Mouse (Mus musculus) stomach, postnatal 0 days (tissue): ENCODE measurements around the gene Sfxn5. TPM values are rescaled to one million over a fixed set of nuclear protein-coding genes. Genes with fewer than 3 reads are reported as not detected.

ENCODE experiments used
- ATAC-seq: fragments of 200-750 bp; cut with Nextera tagmentation; 2 replicates; pipeline ENCODE4 v1.8.0; 2017; ENCODE audit not compliant: low FRiP score, low TSS enrichment
- DNase-seq: peaks from one replicate; pipeline ENCODE4 v3.0.0-alpha.2; 2016; ENCODE audit warnings: low spot score
- H3K27ac ChIP-seq: fragments of 300-500 bp; sonication (generic); replicated peaks from 2 replicates; pipeline ENCODE4 v1.5.1; 2014; ENCODE audit warnings: mild to moderate bottlenecking, control low read depth
- H3K27me3 ChIP-seq: fragments of 300-500 bp; sonication (generic); 2 replicates; pipeline ENCODE4 v1.6.1; 2014; ENCODE audit warnings: low read length; ENCODE audit not compliant: control insufficient read depth, insufficient read depth
- H3K36me3 ChIP-seq: fragments of 300-500 bp; sonication (generic); 2 replicates; pipeline ENCODE4 v1.6.1; 2014; ENCODE audit warnings: low read length, mixed read lengths; ENCODE audit not compliant: control insufficient read depth, insufficient read depth
- H3K4me1 ChIP-seq: fragments of 300-500 bp; sonication (generic); replicated peaks from 2 replicates; pipeline ENCODE4 v1.6.1; 2014; ENCODE audit warnings: antibody characterized with exemption; ENCODE audit not compliant: control insufficient read depth, insufficient read depth
- H3K4me2 ChIP-seq: fragments of 300-500 bp; sonication (generic); replicated peaks from 2 replicates; pipeline ENCODE4 v1.6.1; 2014; ENCODE audit warnings: low read depth, mild to moderate bottlenecking, control low read depth, moderate library complexity
- H3K4me3 ChIP-seq: fragments of 300-500 bp; sonication (generic); 2 replicates; pipeline ENCODE4 v1.5.1; 2014; ENCODE audit warnings: low read depth, low read length, control low read depth
- H3K9ac ChIP-seq: fragments of 300-500 bp; sonication (generic); 2 replicates; pipeline ENCODE4 v1.6.1; 2014; ENCODE audit warnings: mild to moderate bottlenecking, low read length, control low read depth, mixed read lengths
- H3K9me3 ChIP-seq: fragments of 300-500 bp; sonication (generic); 2 replicates; pipeline ENCODE4 v1.6.1; 2016; ENCODE audit warnings: low read length; ENCODE audit not compliant: control insufficient read depth
- CTCF ChIP-seq: IDR thresholded peaks from 2 replicates; pipeline ENCODE4 v1.5.1; 2016; ENCODE audit warnings: antibody characterized with exemption, low read depth, mild to moderate bottlenecking, moderate library complexity
- EP300 ChIP-seq: optimal IDR thresholded peaks from 2 replicates; pipeline ENCODE3; 2016; ENCODE audit warnings: antibody characterized with exemption
- WGBS: fragments of 180-500 bp; shearing (Covaris S2); extraction: QIAGEN DNeasy Blood & Tissue Kit; methylation state at CpG from one replicate; pipeline ENCODE4 v1.1.7; 2014; 5-methylcytosine and 5-hydroxymethylcytosine counted together
- polyA plus RNA-seq: library from polyadenylated mRNA; unstranded; fragments of >200 nt; fragmentation: Nextera tagmentation; extraction: Ambion mirVana; gene quantifications from 2 replicates; pipeline ENCODE4 v1.2.1, GENCODE M21; 2015

The Sfxn5 gene
- polyA plus RNA-seq, 1 experiment from 2014 or later = 8.4 TPM

DNA sequence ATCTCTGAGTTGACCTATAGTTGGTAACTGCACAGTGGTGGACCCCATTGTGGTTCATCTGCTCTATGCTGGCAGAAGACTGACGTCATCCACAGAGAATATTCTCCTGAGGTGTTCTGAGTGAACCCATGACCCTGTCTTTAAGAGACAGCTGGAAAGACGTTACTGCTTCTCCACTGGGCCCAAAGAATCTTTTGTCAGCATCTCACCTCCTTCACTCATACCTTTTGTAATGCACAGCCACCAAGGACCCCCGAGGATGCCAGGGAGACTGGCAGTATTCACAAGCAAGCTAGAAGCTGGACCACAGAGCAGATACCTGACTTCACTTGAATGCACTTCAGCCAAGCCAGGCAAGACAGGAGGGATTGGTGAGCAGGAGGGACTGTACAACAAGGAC is 2.1 kb upstream of the Sfxn5 start:
- Histone ChIP-seq H3K9ac (no peak overlapping the region), H3K27ac (no peak overlapping the region), H3K4me2 (no peak overlapping the region), H3K36me3 (0 out of 2 replicates have a peak, but pooled peaks cover 3% of the 10 kb centered on the region), H3K9me3 (no peaks in the 10 kb centered on the region), H3K4me3 (no peak overlapping the region), H3K4me1 (peaks cover 3% of the 10 kb centered on the region; the same call in 1 of the 2 replicates), H3K27me3 (no peaks in the 10 kb centered on the region)
- 64% methylated on average over 3 of the region's 3 CpGs for WGBS
- ATAC-seq (no peak), DNase-seq (peak; percentile 11)
- TF ChIP-seq CTCF (no peak), EP300 (no peak)

DNA sequence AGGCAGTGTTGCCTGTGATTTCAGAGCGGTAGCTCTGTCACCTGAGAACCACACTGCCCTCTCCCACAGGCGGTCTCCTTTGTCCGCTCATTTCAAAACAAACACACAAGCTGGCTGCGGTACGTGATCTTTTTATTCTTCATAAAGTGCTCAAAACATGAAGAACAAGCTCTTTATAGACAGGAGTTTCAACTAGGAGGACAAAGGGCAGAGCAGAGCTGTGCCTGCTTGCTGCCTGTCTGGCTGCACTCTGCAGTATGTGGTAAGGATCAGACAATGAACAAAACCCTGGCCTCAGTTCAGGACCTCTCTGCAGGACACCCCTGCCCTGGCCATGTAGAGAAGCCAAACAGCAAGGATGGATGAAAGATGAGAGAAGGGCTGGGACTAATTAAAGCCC is 1.6 kb upstream of the Sfxn5 start:
- Histone ChIP-seq H3K9ac (no peak overlapping the region), H3K27ac (no peak overlapping the region; the same call in 1 of the 2 replicates), H3K36me3 (0 out of 2 replicates have a peak, but pooled peaks cover 3% of the 10 kb centered on the region), H3K27me3 (no peaks in the 10 kb centered on the region), H3K4me2 (no peak overlapping the region), H3K4me3 (no peak overlapping the region), H3K4me1 (peaks cover 3% of the 10 kb centered on the region; the same call in 1 of the 2 replicates), H3K9me3 (no peaks in the 10 kb centered on the region)
- TF ChIP-seq EP300 = no peak
- 41% methylated on average over 5 of the region's 5 CpGs for WGBS
- ATAC-seq = no peak
- DNase-seq = peak; percentile 15

DNA sequence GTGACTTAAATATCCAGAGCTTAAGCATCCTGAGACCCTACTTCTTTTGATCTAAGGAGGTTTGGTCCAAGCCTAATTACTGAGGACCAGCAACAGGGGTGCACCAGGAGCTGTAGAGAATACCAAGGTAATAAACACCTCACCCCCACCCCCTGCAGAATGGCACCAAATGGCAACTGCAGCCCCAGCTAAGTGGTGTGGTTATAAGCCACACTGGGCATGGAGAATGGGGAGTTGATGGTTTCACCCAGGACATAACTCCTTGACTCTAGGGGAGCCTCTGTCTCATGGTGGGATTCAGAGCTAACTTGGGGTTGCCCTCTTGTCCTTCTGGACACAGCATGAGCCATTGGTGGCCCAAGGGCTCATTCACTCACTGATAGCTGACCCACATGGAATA is 1.0 kb upstream of the Sfxn5 start:
- H3K4me2 ChIP-seq = no peak overlapping the region
- 0 out of 2 replicates have a peak, but pooled peaks cover 3% of the 10 kb centered on the region for H3K36me3 ChIP-seq
- H3K9ac ChIP-seq = no peak overlapping the region
- no peak overlapping the region for H3K27ac ChIP-seq
- no peak for ATAC-seq
- DNase-seq = peak; percentile 11
- H3K4me3 ChIP-seq = no peak overlapping the region
- H3K4me1 ChIP-seq = peaks cover 3% of the 10 kb centered on the region; the same call in 1 of the 2 replicates
- H3K27me3 ChIP-seq = no peaks in the 10 kb centered on the region
- TF ChIP-seq EP300 (no peak), CTCF (no peak)
- no peaks in the 10 kb centered on the region for H3K9me3 ChIP-seq

DNA sequence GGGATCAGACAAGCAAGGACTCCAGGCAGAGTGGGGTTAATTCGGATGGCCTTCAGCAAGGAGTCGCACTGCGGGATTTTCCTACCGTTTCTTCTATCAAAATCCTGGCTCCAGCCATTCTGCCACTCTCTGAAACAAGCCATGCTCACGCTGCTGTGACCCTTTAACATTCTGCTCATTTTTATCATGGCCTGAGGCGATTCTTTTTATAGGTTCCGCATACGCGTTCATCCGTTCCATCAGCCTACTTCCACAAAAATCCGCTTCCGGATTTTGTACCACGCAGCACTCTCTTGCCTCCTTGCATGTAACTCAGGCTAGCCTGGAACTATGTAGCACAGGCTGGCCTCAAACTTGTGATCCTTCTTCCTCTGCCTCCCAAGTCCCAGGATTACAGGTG is 510 bp upstream of the Sfxn5 start:
- no peaks in the 10 kb centered on the region for H3K27me3 ChIP-seq
- peak; percentile 25 for DNase-seq
- WGBS = 3% methylated on average over 13 of the region's 13 CpGs
- no peaks in the 10 kb centered on the region for H3K9me3 ChIP-seq
- ATAC-seq = no peak
- no peak for TF ChIP-seq CTCF
- 0 out of 2 replicates have a peak, but pooled peaks cover 3% of the 10 kb centered on the region for H3K36me3 ChIP-seq
- H3K4me1 ChIP-seq = peaks cover 3% of the 10 kb centered on the region; the same call in 1 of the 2 replicates
- H3K9ac ChIP-seq = peak overlapping the region; percentile 51; the same call in 1 of the 2 replicates
- peak overlapping the region; percentile 98 for H3K4me2 ChIP-seq
- H3K4me3 ChIP-seq = peak overlapping the region; percentile 68
- peak overlapping the region; percentile 95 for H3K27ac ChIP-seq

DNA sequence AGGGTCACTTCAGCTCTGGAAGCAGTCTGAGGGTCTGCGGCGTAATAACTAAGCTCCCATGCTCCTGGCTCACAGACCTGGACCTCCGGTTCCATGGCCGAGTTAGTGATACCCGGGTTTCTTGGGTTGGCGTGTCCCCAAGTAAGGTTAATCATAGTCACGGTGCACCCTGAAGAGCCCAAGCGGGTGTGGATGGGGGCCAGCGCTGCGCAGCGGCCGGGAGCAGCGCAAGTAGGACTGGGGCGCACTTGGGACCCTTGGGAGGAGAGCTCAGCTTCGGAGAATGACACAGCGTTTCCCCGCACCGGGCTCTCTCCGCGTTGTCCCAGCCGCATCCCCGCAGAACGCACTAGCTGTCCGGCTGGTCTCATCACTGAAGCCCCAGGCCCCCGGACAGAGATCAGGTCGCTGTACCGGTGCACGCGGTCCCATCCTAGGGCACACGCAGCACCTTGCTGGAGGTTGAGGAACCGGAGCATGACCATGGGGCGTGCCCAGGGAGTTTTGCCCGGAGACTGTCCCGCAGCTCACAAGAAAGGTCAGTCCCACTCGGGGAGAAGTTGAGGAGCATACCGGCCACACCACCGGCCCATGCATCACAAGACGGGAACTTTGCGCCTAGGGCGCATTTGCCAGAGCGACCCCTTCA is 747 bp downstream of the Sfxn5 start:
- Histone ChIP-seq H3K9me3 (no peaks in the 10 kb centered on the region), H3K27me3 (no peaks in the 10 kb centered on the region), H3K36me3 (no peaks in the 10 kb centered on the region), H3K9ac (peak overlapping the region; percentile 81), H3K4me1 (peaks cover 3% of the 10 kb centered on the region; the same call in 1 of the 2 replicates), H3K4me2 (peak overlapping the region; percentile 98), H3K4me3 (peak overlapping the region; percentile 68), H3K27ac (peak overlapping the region; percentile 95)
- WGBS = under 1% methylated on average over 40 of the region's 41 CpGs
- DNase-seq (no peak), ATAC-seq (peak; percentile 46)
- no peak; the same call in 1 of the 2 replicates for TF ChIP-seq CTCF
- TF ChIP-seq EP300 = no peak

DNA sequence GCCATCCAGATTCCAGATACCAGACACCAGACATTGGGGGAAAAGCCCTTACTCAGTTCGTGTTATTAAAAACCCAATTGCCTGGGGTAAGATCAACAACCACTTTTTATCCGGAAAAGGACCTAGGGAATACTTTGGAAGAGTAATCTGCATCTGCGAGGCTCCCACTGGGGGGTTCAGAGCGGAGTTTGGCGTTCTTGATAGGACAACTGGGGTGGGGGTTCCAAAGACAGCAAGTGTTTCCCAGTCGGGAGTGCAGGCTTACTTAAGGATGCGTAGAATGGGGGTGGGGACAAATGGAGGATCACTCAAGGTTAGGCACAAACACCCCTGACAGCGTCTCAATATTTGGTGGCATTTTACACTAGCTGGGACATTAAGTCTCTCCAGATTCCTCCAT is 1.5 kb downstream of the Sfxn5 start:
- H3K9ac ChIP-seq = no peak overlapping the region
- TF ChIP-seq EP300 (no peak), CTCF (no peak)
- H3K4me2 ChIP-seq = peak overlapping the region; percentile 98
- peaks cover 3% of the 10 kb centered on the region; the same call in 1 of the 2 replicates for H3K4me1 ChIP-seq
- 15% methylated on average over 8 of the region's 8 CpGs for WGBS
- DNase-seq (no peak), ATAC-seq (no peak)
- H3K4me3 ChIP-seq = peak overlapping the region; percentile 68
- H3K27me3 ChIP-seq = no peaks in the 10 kb centered on the region
- peak overlapping the region; percentile 53 for H3K27ac ChIP-seq
- H3K36me3 ChIP-seq = no peaks in the 10 kb centered on the region
- H3K9me3 ChIP-seq = no peaks in the 10 kb centered on the region
